Mouse (Mus musculus): Measurements from ENCODE around the gene Cd8a. TPM values are rescaled to one million over a fixed set of nuclear protein-coding genes. Genes with fewer than 3 reads are reported as not detected.

Cd8a gene
- polyA plus RNA-seq, 1 experiment: not detected

- no peak for DNase-seq (ENCODE audit: low read depth)
- no peak for TF ChIP-seq CTCF (IDR thresholded peaks at IDR 0.05; ENCODE audit: borderline replicate concordance, extremely low read depth, insufficient read depth, insufficient read length)
- TF ChIP-seq POLR2A (IDR thresholded peaks at IDR 0.05; ENCODE audit: borderline replicate concordance, extremely low read depth, insufficient read depth, insufficient read length, poor library complexity, severe bottlenecking): no peak
Observed at GRCm38 (mm10) chr6:71348006-71348405, 25.2 kb upstream of the Cd8a start.

GRCm38 (mm10) chr6:71351201-71351600 is 22.0 kb upstream of the Cd8a start:
- no peak for DNase-seq (ENCODE audit: low read depth)
- TF ChIP-seq POLR2A (IDR thresholded peaks at IDR 0.05; ENCODE audit: borderline replicate concordance, extremely low read depth, insufficient read depth, insufficient read length, poor library complexity, severe bottlenecking) (no peak), CTCF (IDR thresholded peaks at IDR 0.05; ENCODE audit: borderline replicate concordance, extremely low read depth, insufficient read depth, insufficient read length) (no peak)

- no peak for DNase-seq (ENCODE audit: low read depth)
- TF ChIP-seq POLR2A (IDR thresholded peaks at IDR 0.05; ENCODE audit: borderline replicate concordance, extremely low read depth, insufficient read depth, insufficient read length, poor library complexity, severe bottlenecking) (no peak), CTCF (IDR thresholded peaks at IDR 0.05; ENCODE audit: borderline replicate concordance, extremely low read depth, insufficient read depth, insufficient read length) (no peak)
Observed at GRCm38 (mm10) chr6:71352201-71352600, 21.0 kb upstream of the Cd8a start.

GRCm38 (mm10) chr6:71352866-71353427 is 20.3 kb upstream of the Cd8a start:
- TF ChIP-seq CTCF (IDR thresholded peaks at IDR 0.05; ENCODE audit: borderline replicate concordance, extremely low read depth, insufficient read depth, insufficient read length) (no peak), POLR2A (IDR thresholded peaks at IDR 0.05; ENCODE audit: borderline replicate concordance, extremely low read depth, insufficient read depth, insufficient read length, poor library complexity, severe bottlenecking) (no peak)

GRCm38 (mm10) chr6:71353722-71354121 is 19.5 kb upstream of the Cd8a start:
- no peak for DNase-seq (ENCODE audit: low read depth)
- TF ChIP-seq CTCF (IDR thresholded peaks at IDR 0.05; ENCODE audit: borderline replicate concordance, extremely low read depth, insufficient read depth, insufficient read length): no peak
- no peak for TF ChIP-seq POLR2A (IDR thresholded peaks at IDR 0.05; ENCODE audit: borderline replicate concordance, extremely low read depth, insufficient read depth, insufficient read length, poor library complexity, severe bottlenecking)

More at GRCm38 (mm10) chr6:71352866-71353427, 20.3 kb upstream of the Cd8a start:
- no peak for DNase-seq (ENCODE audit: low read depth)

- TF ChIP-seq POLR2A (IDR thresholded peaks at IDR 0.05; ENCODE audit: borderline replicate concordance, extremely low read depth, insufficient read depth, insufficient read length, poor library complexity, severe bottlenecking) (no peak), CTCF (IDR thresholded peaks at IDR 0.05; ENCODE audit: borderline replicate concordance, extremely low read depth, insufficient read depth, insufficient read length) (no peak)
- no peak for DNase-seq (ENCODE audit: low read depth)
Observed at GRCm38 (mm10) chr6:71357493-71357892, 15.7 kb upstream of the Cd8a start.

GRCm38 (mm10) chr6:71360221-71360620 is 13.0 kb upstream of the Cd8a start:
- TF ChIP-seq POLR2A (IDR thresholded peaks at IDR 0.05; ENCODE audit: borderline replicate concordance, extremely low read depth, insufficient read depth, insufficient read length, poor library complexity, severe bottlenecking) (no peak), CTCF (IDR thresholded peaks at IDR 0.05; ENCODE audit: borderline replicate concordance, extremely low read depth, insufficient read depth, insufficient read length) (no peak)
- no peak for DNase-seq (ENCODE audit: low read depth)

GRCm38 (mm10) chr6:71360751-71361150 is 12.5 kb upstream of the Cd8a start:
- no peak for DNase-seq (ENCODE audit: low read depth)
- no peak for TF ChIP-seq CTCF (IDR thresholded peaks at IDR 0.05; ENCODE audit: borderline replicate concordance, extremely low read depth, insufficient read depth, insufficient read length)
- no peak for TF ChIP-seq POLR2A (IDR thresholded peaks at IDR 0.05; ENCODE audit: borderline replicate concordance, extremely low read depth, insufficient read depth, insufficient read length, poor library complexity, severe bottlenecking)

- no peak for DNase-seq (ENCODE audit: low read depth)
- TF ChIP-seq POLR2A (IDR thresholded peaks at IDR 0.05; ENCODE audit: borderline replicate concordance, extremely low read depth, insufficient read depth, insufficient read length, poor library complexity, severe bottlenecking) (no peak), CTCF (IDR thresholded peaks at IDR 0.05; ENCODE audit: borderline replicate concordance, extremely low read depth, insufficient read depth, insufficient read length) (no peak)
Observed at GRCm38 (mm10) chr6:71361156-71361670, 12.0 kb upstream of the Cd8a start.

- TF ChIP-seq POLR2A (IDR thresholded peaks at IDR 0.05; ENCODE audit: borderline replicate concordance, extremely low read depth, insufficient read depth, insufficient read length, poor library complexity, severe bottlenecking) (no peak), CTCF (IDR thresholded peaks at IDR 0.05; ENCODE audit: borderline replicate concordance, extremely low read depth, insufficient read depth, insufficient read length) (no peak)
- no peak for DNase-seq (ENCODE audit: low read depth)
Observed at GRCm38 (mm10) chr6:71363995-71364394, 9.2 kb upstream of the Cd8a start.

- no peak for TF ChIP-seq CTCF (IDR thresholded peaks at IDR 0.05; ENCODE audit: borderline replicate concordance, extremely low read depth, insufficient read depth, insufficient read length)
- TF ChIP-seq POLR2A (IDR thresholded peaks at IDR 0.05; ENCODE audit: borderline replicate concordance, extremely low read depth, insufficient read depth, insufficient read length, poor library complexity, severe bottlenecking): no peak
- no peak for DNase-seq (ENCODE audit: low read depth)
Observed at GRCm38 (mm10) chr6:71369416-71369815, 3.8 kb upstream of the Cd8a start.

- DNase-seq (ENCODE audit: low read depth): no peak
- TF ChIP-seq POLR2A (IDR thresholded peaks at IDR 0.05; ENCODE audit: borderline replicate concordance, extremely low read depth, insufficient read depth, insufficient read length, poor library complexity, severe bottlenecking) (no peak), CTCF (IDR thresholded peaks at IDR 0.05; ENCODE audit: borderline replicate concordance, extremely low read depth, insufficient read depth, insufficient read length) (no peak)
Observed at GRCm38 (mm10) chr6:71371085-71371605, 2.1 kb upstream of the Cd8a start.

Data from brain, embryonic 14.5 days (tissue).